Comparison of ENCODE assay signal across 24 mouse cellular contexts in the genomic region with DNA sequence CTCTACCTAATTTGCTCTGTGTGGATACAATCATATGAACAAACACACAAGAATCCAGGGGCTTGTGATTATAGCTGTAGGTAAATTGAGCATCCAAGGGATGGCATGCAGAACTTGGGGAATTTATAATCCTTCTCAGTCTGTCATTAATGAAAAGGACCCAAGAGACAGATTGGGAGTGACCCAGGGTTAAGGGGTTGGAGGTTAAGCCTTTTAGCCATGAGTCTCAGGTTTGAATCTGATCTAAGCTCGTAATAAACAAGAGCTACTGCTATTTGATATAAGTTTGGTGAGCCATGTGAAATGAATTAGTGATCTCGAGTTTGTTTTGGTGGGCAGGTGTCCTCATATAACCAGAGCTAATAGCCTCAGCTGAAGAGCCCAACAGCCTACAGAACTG.
"Had no signal": no experiment of that assay in that cellular context is flagged by ENCODE, and none has a peak within 500 bp of the region (broad histone marks: within the 10 kb centered on the region; RNA-seq: fewer than 3 reads in every experiment).

No protein-coding gene starts in this region.

- H3K9ac ChIP-seq: kidney, embryonic 15.5 days; limb, embryonic 13.5 days; liver, embryonic 12.5 days; liver, embryonic 15.5 days; lung, embryonic 15.5 days; neural tube, embryonic 12.5 days; neural tube, embryonic 15.5 days; stomach, embryonic 15.5 days had no signal

- H3K27me3 ChIP-seq: kidney, embryonic 15.5 days; limb, embryonic 13.5 days; liver, embryonic 12.5 days; liver, embryonic 15.5 days; lung, embryonic 15.5 days; megakaryocyte, embryonic 14.5 days; neural tube, embryonic 12.5 days; neural tube, embryonic 15.5 days; stomach, embryonic 15.5 days had no signal

- H3K4me2 ChIP-seq: kidney, embryonic 15.5 days; limb, embryonic 13.5 days; liver, embryonic 12.5 days; liver, embryonic 15.5 days; lung, embryonic 15.5 days; midbrain, embryonic 11.5 days; neural tube, embryonic 12.5 days; neural tube, embryonic 15.5 days; stomach, embryonic 15.5 days had no signal

- H3K36me3 ChIP-seq: kidney, embryonic 15.5 days; limb, embryonic 13.5 days; liver, embryonic 12.5 days; liver, embryonic 15.5 days; lung, embryonic 15.5 days; neural tube, embryonic 12.5 days; neural tube, embryonic 15.5 days; stomach, embryonic 15.5 days had no signal

- H3K9me3 ChIP-seq: kidney, embryonic 15.5 days; limb, embryonic 13.5 days; liver, embryonic 12.5 days; liver, embryonic 15.5 days; lung, embryonic 15.5 days; megakaryocyte, embryonic 14.5 days; neural tube, embryonic 12.5 days; neural tube, embryonic 15.5 days; stomach, embryonic 15.5 days had no signal

- DNase-seq: kidney, adult 11 months; kidney, adult 8-10 months; kidney, postnatal 10 days; kidney, postnatal 4 days; layer of hippocampus, adult 9-11 months; liver; lung, adult 18-20 months; lung, postnatal 10 days; lung, postnatal 36 days; midbrain, embryonic 14.5 days; right cerebral cortex, postnatal 25 days; spleen, adult 18-20 months; thymus, postnatal 25 days had no signal

- H3K4me1 ChIP-seq: kidney, embryonic 15.5 days; limb, embryonic 13.5 days; liver, embryonic 12.5 days; liver, embryonic 15.5 days; lung, embryonic 15.5 days; megakaryocyte, embryonic 14.5 days; neural tube, embryonic 12.5 days; stomach, embryonic 15.5 days had no signal

- H3K4me3 ChIP-seq: kidney, embryonic 15.5 days; layer of hippocampus, adult 2 months; limb, embryonic 13.5 days; liver, embryonic 12.5 days; liver, embryonic 15.5 days; lung, embryonic 15.5 days; megakaryocyte, embryonic 14.5 days; neural tube, embryonic 12.5 days; neural tube, embryonic 15.5 days; stomach, embryonic 15.5 days had no signal

- H3K27ac ChIP-seq: kidney, embryonic 15.5 days; layer of hippocampus, adult 2 months; limb, embryonic 13.5 days; liver, embryonic 12.5 days; liver, embryonic 15.5 days; lung, embryonic 15.5 days; neural tube, embryonic 12.5 days; neural tube, embryonic 15.5 days; stomach, embryonic 15.5 days had no signal

- ATAC-seq: liver, embryonic 12.5 days had no signal
